Mouse (Mus musculus): Measurements from ENCODE around the gene Twnk. TPM values are rescaled to one million over a fixed set of nuclear protein-coding genes. Genes with fewer than 3 reads are reported as not detected.

Gene Twnk
- total RNA-seq, 2 experiments from 2014 or later, result 1.9 to 3.5 TPM

GRCm38 (mm10) chr19:45046523-45047321 lies 41.3 kb downstream of the Twnk start:
- ATAC-seq (replicated peaks; ENCODE audit: low FRiP score, poor library complexity, severe bottlenecking), result peak; percentile 47

GRCm38 (mm10) chr19:45047417-45047934 lies 42.0 kb downstream of the Twnk start, which contains the start of gene Sfxn3:
Sfxn3 (plus strand) TSS chr19:45047503.
- peak; percentile 92 for ATAC-seq (replicated peaks; ENCODE audit: low FRiP score, poor library complexity, severe bottlenecking)

- peak; percentile 50 for ATAC-seq (replicated peaks; ENCODE audit: low FRiP score, poor library complexity, severe bottlenecking)
Observed at GRCm38 (mm10) chr19:45047935-45048643, 42.6 kb downstream of the Twnk start.

GRCm38 (mm10) chr19:45048644-45049365 lies 43.3 kb downstream of the Twnk start:
- no peak for ATAC-seq (replicated peaks; ENCODE audit: low FRiP score, poor library complexity, severe bottlenecking)

GRCm38 (mm10) chr19:45049523-45049922 lies 44.1 kb downstream of the Twnk start:
- ATAC-seq (replicated peaks; ENCODE audit: low FRiP score, poor library complexity, severe bottlenecking), result no peak

GRCm38 (mm10) chr19:45053451-45053850 lies 48.0 kb downstream of the Twnk start:
- ATAC-seq (replicated peaks; ENCODE audit: low FRiP score, poor library complexity, severe bottlenecking), result no peak

- ATAC-seq (replicated peaks; ENCODE audit: low FRiP score, poor library complexity, severe bottlenecking), result no peak
Observed at GRCm38 (mm10) chr19:45054892-45055690, 49.6 kb downstream of the Twnk start.

GRCm38 (mm10) chr19:45056364-45056763 lies 50.9 kb downstream of the Twnk start:
- no peak for ATAC-seq (replicated peaks; ENCODE audit: low FRiP score, poor library complexity, severe bottlenecking)

- no peak for ATAC-seq (replicated peaks; ENCODE audit: low FRiP score, poor library complexity, severe bottlenecking)
Observed at GRCm38 (mm10) chr19:45056908-45057698, 51.6 kb downstream of the Twnk start.

- no peak for ATAC-seq (replicated peaks; ENCODE audit: low FRiP score, poor library complexity, severe bottlenecking)
Observed at GRCm38 (mm10) chr19:45057724-45058112, 52.3 kb downstream of the Twnk start.

GRCm38 (mm10) chr19:45058113-45058839 lies 52.8 kb downstream of the Twnk start:
- peak; percentile 93 for ATAC-seq (replicated peaks; ENCODE audit: low FRiP score, poor library complexity, severe bottlenecking)

- ATAC-seq (replicated peaks; ENCODE audit: low FRiP score, poor library complexity, severe bottlenecking), result peak; percentile 63
Observed at GRCm38 (mm10) chr19:45058841-45059240, 53.4 kb downstream of the Twnk start.

Other genes with a start within 250 kb of the Twnk start
- not detected in 2 replicates for gene Pax2, start 249.6 kb upstream of the Twnk start, total RNA-seq (2015; ENCODE audit: low replicate concordance)
- gene Pax2, start 249.6 kb upstream of the Twnk start, total RNA-seq (2017; ENCODE audit: low replicate concordance), result not detected in 2 replicates
- 14.0 TPM in 2 replicates for gene Slf2, start 74.5 kb upstream of the Twnk start, total RNA-seq (2015; ENCODE audit: low replicate concordance)
- 13.6 and 16.3 TPM in 2 replicates for gene Slf2, start 74.5 kb upstream of the Twnk start, total RNA-seq (2017; ENCODE audit: low replicate concordance)
- gene Sema4g, start 16.6 kb upstream of the Twnk start, total RNA-seq (2015; ENCODE audit: low replicate concordance), result not detected in 2 replicates
- gene Sema4g, start 16.6 kb upstream of the Twnk start, total RNA-seq (2017; ENCODE audit: low replicate concordance), result 0.09 TPM in 1 of 2 replicates, not detected in the other
- 9.2 and 14.0 TPM in 2 replicates for gene Mrpl43, start 779 bp downstream of the Twnk start, total RNA-seq (2015; ENCODE audit: low replicate concordance)
- 8.0 and 11.6 TPM in 2 replicates for gene Mrpl43, start 779 bp downstream of the Twnk start, total RNA-seq (2017; ENCODE audit: low replicate concordance)
- not detected in 2 replicates for gene Lzts2, start 8.8 kb downstream of the Twnk start, total RNA-seq (2015; ENCODE audit: low replicate concordance)
- gene Lzts2, start 8.8 kb downstream of the Twnk start, total RNA-seq (2017; ENCODE audit: low replicate concordance), result 0.42 and 0.60 TPM in 2 replicates
- not detected in 2 replicates for gene Pdzd7, start 40.1 kb downstream of the Twnk start, total RNA-seq (2015; ENCODE audit: low replicate concordance)
- gene Pdzd7, start 40.1 kb downstream of the Twnk start, total RNA-seq (2017; ENCODE audit: low replicate concordance), result 0.28 TPM in 1 of 2 replicates, not detected in the other
- gene Sfxn3, start 41.8 kb downstream of the Twnk start, total RNA-seq (2015; ENCODE audit: low replicate concordance), result 9.4 and 16.7 TPM in 2 replicates
- gene Sfxn3, start 41.8 kb downstream of the Twnk start, total RNA-seq (2017; ENCODE audit: low replicate concordance), result 3.4 and 3.8 TPM in 2 replicates
- gene Kazald1, start 69.6 kb downstream of the Twnk start, total RNA-seq (2015; ENCODE audit: low replicate concordance), result not detected in 2 replicates
- gene Kazald1, start 69.6 kb downstream of the Twnk start, total RNA-seq (2017; ENCODE audit: low replicate concordance), result not detected in 2 replicates
- not detected in 2 replicates for gene Tlx1, start 145.0 kb downstream of the Twnk start, total RNA-seq (2015; ENCODE audit: low replicate concordance)
- not detected in 2 replicates for gene Tlx1, start 145.0 kb downstream of the Twnk start, total RNA-seq (2017; ENCODE audit: low replicate concordance)
- gene Lbx1, start 230.1 kb downstream of the Twnk start, total RNA-seq (2015; ENCODE audit: low replicate concordance), result not detected in 2 replicates
- not detected in 2 replicates for gene Lbx1, start 230.1 kb downstream of the Twnk start, total RNA-seq (2017; ENCODE audit: low replicate concordance)